Mouse (Mus musculus) brain, embryonic 14.5 days (tissue): Measurements from ENCODE around the gene Ampd3.

Experiments used
- CTCF ChIP-seq: fragments of 200-500 bp; IDR thresholded peaks from 2 replicates; pipeline ENCODE4 v1.5.1; 2012; ENCODE audit warnings: inconsistent platforms, mild to moderate bottlenecking, moderate library complexity, borderline replicate concordance; ENCODE audit not compliant: insufficient read depth, insufficient read length; ENCODE audit errors: extremely low read depth
- POLR2A ChIP-seq: fragments of 200-500 bp; IDR thresholded peaks from 2 replicates; pipeline ENCODE4 v1.6.1; 2012; ENCODE audit warnings: mild to moderate bottlenecking, inconsistent platforms, borderline replicate concordance; ENCODE audit not compliant: poor library complexity, insufficient read depth, insufficient read length, severe bottlenecking; ENCODE audit errors: extremely low read depth

GRCm38 (mm10) chr7:110840332-110840731 lies 72.3 kb downstream of the Ampd3 start:
- TF ChIP-seq CTCF (no peak), POLR2A (no peak)
